Comparison of ENCODE assay signal across 10 mouse cellular contexts in the genomic region with DNA sequence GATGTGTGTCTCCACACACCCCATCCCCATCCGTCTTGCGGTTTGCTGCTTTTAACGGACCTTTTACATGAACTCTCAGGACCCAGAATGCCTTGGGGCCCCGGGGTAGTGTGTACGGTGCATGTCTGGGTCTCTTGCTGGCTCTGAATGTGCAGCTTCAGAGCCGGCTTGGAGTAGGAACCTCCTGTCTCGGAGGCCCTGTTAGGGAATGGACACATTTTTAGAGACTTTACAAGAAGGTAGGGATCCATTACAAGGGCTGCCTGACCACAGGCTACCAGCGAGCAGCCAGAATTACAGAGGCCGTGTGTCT. TPM values are rescaled to one million over a fixed set of nuclear protein-coding genes. Genes with fewer than 3 reads are reported as not detected.
A peak's percentile ranks its signal among the peaks of the same experiment; 100 is the strongest.
DNase-seq lines count a peak whose midpoint lies in the region; ATAC-seq and TF ChIP-seq lines count a peak whose summit lies in the region.
"Had no signal": no experiment of that assay in that cellular context is flagged by ENCODE, and none has a peak within 500 bp of the region (broad histone marks: within the 10 kb centered on the region; RNA-seq: fewer than 3 reads in every experiment).

No protein-coding gene starts in this region.

- H3K27me3 ChIP-seq in hindbrain, embryonic 12.5 days, result peaks cover 3% of the 10 kb centered on the region; the same call in 1 of the 2 replicates
- H3K27me3 ChIP-seq in hindbrain, embryonic 16.5 days (replicated peaks; ENCODE audit: control insufficient read depth, insufficient read depth, low read length), result no peaks in the 10 kb centered on the region
- no peaks in the 10 kb centered on the region for H3K27me3 ChIP-seq in liver, embryonic 14.5 days (ENCODE audit: control insufficient read depth, insufficient read depth, low read length)
- H3K27me3 ChIP-seq in stomach, embryonic 15.5 days (replicated peaks), result no peaks in the 10 kb centered on the region
- H3K27me3 ChIP-seq: neural tube, embryonic 12.5 days had no signal

- no peak overlapping the region for H3K4me3 ChIP-seq in hindbrain, embryonic 12.5 days
- H3K4me3 ChIP-seq in hindbrain, embryonic 16.5 days (ENCODE audit: low read length), result no peak overlapping the region
- no peak overlapping the region for H3K4me3 ChIP-seq in liver, embryonic 14.5 days (ENCODE audit: insufficient read depth in 1 of 2, low read depth in 2 of 2, low read length in 2 of 2)
- no peak overlapping the region for H3K4me3 ChIP-seq in stomach, embryonic 15.5 days (replicated peaks)
- H3K4me3 ChIP-seq: neural tube, embryonic 12.5 days had no signal

- peak; percentile 62 for DNase-seq in c-Kit-positive CD71-negative TER-119-negative erythroid progenitor cells, embryonic 14.5 days (ENCODE audit: low read depth)
- peak in 1 of 3 experiments; percentile 30 for DNase-seq in liver, embryonic 14.5 days (ENCODE audit: low read depth in 3 of 3, low spot score in 3 of 3)
- DNase-seq in testis, postnatal 14 days (ENCODE audit: low spot score), result no peak
- no peak for DNase-seq in layer of hippocampus, adult 18-20 months (ENCODE audit: low spot score in 2 of 2)
- DNase-seq in heart, postnatal 36 days, result no peak

- H3K9me3 ChIP-seq in hindbrain, embryonic 12.5 days (replicated peaks), result no peaks in the 10 kb centered on the region
- no peaks in the 10 kb centered on the region for H3K9me3 ChIP-seq in hindbrain, embryonic 16.5 days (ENCODE audit: control insufficient read depth, low read length)
- no peaks in the 10 kb centered on the region for H3K9me3 ChIP-seq in liver, embryonic 14.5 days (ENCODE audit: control insufficient read depth, low read length)
- H3K9me3 ChIP-seq in stomach, embryonic 15.5 days, result no peaks in the 10 kb centered on the region
- H3K9me3 ChIP-seq: neural tube, embryonic 12.5 days had no signal

- peaks cover 41% of the 10 kb centered on the region for H3K4me1 ChIP-seq in hindbrain, embryonic 12.5 days
- peaks cover 26% of the 10 kb centered on the region for H3K4me1 ChIP-seq in hindbrain, embryonic 16.5 days (ENCODE audit: control insufficient read depth, insufficient read depth, low read depth, low read length)
- H3K4me1 ChIP-seq in liver, embryonic 14.5 days (replicated peaks; ENCODE audit: control insufficient read depth in 2 of 2, insufficient read depth in 2 of 2, low read length in 1 of 2), result peaks cover 30 to 33% of the 10 kb centered on the region in 2 experiments
- H3K4me1 ChIP-seq in stomach, embryonic 15.5 days, result peaks cover 28% of the 10 kb centered on the region

- ATAC-seq in hindbrain, embryonic 12.5 days (ENCODE audit: low FRiP score), result no peak
- no peak for ATAC-seq in hindbrain, embryonic 16.5 days
- ATAC-seq in liver, embryonic 14.5 days (ENCODE audit: insufficient read depth), result peak; percentile 27; the same call in 1 of the 2 replicates
- ATAC-seq in stomach, embryonic 15.5 days (ENCODE audit: insufficient read depth, low FRiP score, low read depth), result no peak
- ATAC-seq: Patski had no signal

- intact Hi-C loops in heart, postnatal 36 days (cut with DNase I), result no loop called here

- H3K4me2 ChIP-seq in hindbrain, embryonic 12.5 days (replicated peaks), result no peak overlapping the region
- H3K4me2 ChIP-seq in hindbrain, embryonic 16.5 days (ENCODE audit: low read length), result no peak overlapping the region
- no peak overlapping the region for H3K4me2 ChIP-seq in liver, embryonic 14.5 days (ENCODE audit: low read depth)
- no peak overlapping the region for H3K4me2 ChIP-seq in stomach, embryonic 15.5 days
- H3K4me2 ChIP-seq: neural tube, embryonic 12.5 days had no signal

- no peaks in the 10 kb centered on the region for H3K36me3 ChIP-seq in hindbrain, embryonic 12.5 days
- no peaks in the 10 kb centered on the region for H3K36me3 ChIP-seq in hindbrain, embryonic 16.5 days (ENCODE audit: control insufficient read depth, insufficient read depth, low read length)
- H3K36me3 ChIP-seq in liver, embryonic 14.5 days (replicated peaks; ENCODE audit: control insufficient read depth, insufficient read depth, low read depth), result no peaks in the 10 kb centered on the region
- H3K36me3 ChIP-seq in stomach, embryonic 15.5 days, result no peaks in the 10 kb centered on the region
- H3K36me3 ChIP-seq: neural tube, embryonic 12.5 days had no signal

- no peak for TF ChIP-seq EP300 in liver, embryonic 14.5 days (IDR thresholded peaks at IDR 0.05; ENCODE audit: low read depth)

- peak overlapping the region; percentile 71 for H3K27ac ChIP-seq in hindbrain, embryonic 12.5 days
- no peak overlapping the region for H3K27ac ChIP-seq in hindbrain, embryonic 16.5 days (ENCODE audit: low read depth, low read length)
- no peak overlapping the region for H3K27ac ChIP-seq in liver, embryonic 14.5 days
- peak overlapping the region; percentile 28; the same call in 1 of the 2 replicates for H3K27ac ChIP-seq in stomach, embryonic 15.5 days
- H3K27ac ChIP-seq: neural tube, embryonic 12.5 days had no signal

- no peak overlapping the region for H3K9ac ChIP-seq in hindbrain, embryonic 12.5 days
- H3K9ac ChIP-seq in hindbrain, embryonic 16.5 days (ENCODE audit: low read depth, low read length), result no peak overlapping the region; the same call in 1 of the 2 replicates
- no peak overlapping the region for H3K9ac ChIP-seq in liver, embryonic 14.5 days (replicated peaks)
- no peak overlapping the region for H3K9ac ChIP-seq in stomach, embryonic 15.5 days
- H3K9ac ChIP-seq: neural tube, embryonic 12.5 days had no signal

- no peak for TF ChIP-seq CTCF in liver, embryonic 14.5 days (IDR thresholded peaks at IDR 0.05; ENCODE audit: low read depth)

- 27% methylated on average over 9 of the region's 9 CpGs for WGBS in hindbrain, embryonic 12.5 days
- 31% methylated on average over 9 of the region's 9 CpGs for WGBS in hindbrain, embryonic 16.5 days
- WGBS in liver, embryonic 14.5 days (ENCODE audit: insufficient replicate concordance), result 24% methylated on average over 9 of the region's 9 CpGs
- WGBS in stomach, embryonic 15.5 days, result 22% methylated on average over 9 of the region's 9 CpGs

RNA-seq across cellular contexts. Expression of a gene that starts 10.3 kb away (rescaled TPM):
- polyA plus RNA-seq in hindbrain, embryonic 12.5 days (2016; fragmentation: Nextera tagmentation; extraction: Ambion mirVana), result 1.1 and 1.5 TPM in 2 replicates
- polyA plus RNA-seq in hindbrain, embryonic 16.5 days (2015; fragmentation: Nextera tagmentation; extraction: Ambion mirVana), result 1.4 TPM in 2 replicates
- polyA plus RNA-seq in liver, embryonic 14.5 days (2012; rRNA removed), result 7.6 and 8.3 TPM in 2 replicates
- polyA plus RNA-seq in liver, embryonic 14.5 days (2014; fragmentation: Nextera tagmentation; extraction: Ambion mirVana), result 6.6 and 7.6 TPM in 2 replicates
- polyA plus RNA-seq in stomach, embryonic 15.5 days (2015; fragmentation: Nextera tagmentation; extraction: Ambion mirVana), result 3.8 and 3.9 TPM in 2 replicates
- 10 to 100 TPM; 23.9 TPM for total RNA-seq in layer of hippocampus, adult 18-20 months (2021)
- 1 to 10 TPM; 1.1 to 2.5 TPM for total RNA-seq in heart, postnatal 36 days (2021)
- polyA plus RNA-seq: Patski had no signal

Comparison
In these comparisons a context has a peak if more than half of its experiments do, and no peak if none do; other contexts are left out.
1. H3K27ac ChIP-seq: peak in hindbrain, embryonic 12.5 days (single experiment) and stomach, embryonic 15.5 days (single experiment); none in hindbrain, embryonic 16.5 days (single experiment) and liver, embryonic 14.5 days (single experiment).